Comparison of ENCODE assay signal across 8 mouse cellular contexts in genomic region chr13:23551146-23551834, GRCm38 (mm10). TPM values are rescaled to one million over a fixed set of nuclear protein-coding genes. Genes with fewer than 3 reads are reported as not detected.
DNase-seq lines count a peak whose midpoint lies in the region; ATAC-seq lines count a peak whose summit lies in the region.
"Not testable (repeated sequence)": the region's sequence is repeated elsewhere in the genome, so short reads cannot be mapped to it uniquely, and the experiment has no call there.

Hist1h4f (minus strand) TSS chr13:23551648.

- H3K27ac ChIP-seq in intestine, embryonic 14.5 days (ENCODE audit: low read depth) = peak within 1 kb of the TSS; percentile 94

- WGBS in intestine, embryonic 14.5 days = under 1% methylated on average over 42 of the region's 47 CpGs

- peaks cover 12% of the 10 kb centered on the region for H3K4me1 ChIP-seq in intestine, embryonic 14.5 days (replicated peaks; ENCODE audit: control insufficient read depth, insufficient read depth, low read length)

- H3K9me3 ChIP-seq in intestine, embryonic 14.5 days (ENCODE audit: control insufficient read depth, low read length) = not testable (repeated sequence)

- peak within 1 kb of the TSS; percentile 72 for H3K4me2 ChIP-seq in intestine, embryonic 14.5 days (ENCODE audit: low read length)

- intact Hi-C loops in gastrocnemius, postnatal 14 days (cut with DNase I; ENCODE audit: low total_unique reads) = not testable (repeated sequence)
- intact Hi-C loops in left cerebral cortex, postnatal 10 days (cut with DNase I) = loop anchor here (10.0 kb wide), 1 partner anchor 204 kb away; the partner anchor contains the start of genes Hist1h2ab, Hist1h3b and Hist1h4b

- peak within 1 kb of the TSS; percentile 71 for H3K9ac ChIP-seq in intestine, embryonic 14.5 days (ENCODE audit: low read length)

- H3K36me3 ChIP-seq in intestine, embryonic 14.5 days (ENCODE audit: control insufficient read depth, insufficient read depth, low read length) = not testable (repeated sequence)

- ATAC-seq in intestine, embryonic 14.5 days (replicated peaks; ENCODE audit: low FRiP score, low TSS enrichment, low read depth) = peak; percentile 83
- peak; percentile 56 for ATAC-seq in megakaryocyte progenitor cell, adult 5-6 weeks (replicated peaks; ENCODE audit: poor library complexity)

- DNase-seq in adrenal gland, adult 18-20 months (ENCODE audit: low spot score in 2 of 2) = peak; percentile 58 to 61
- peak; percentile 98 for DNase-seq in embryo, embryonic 10.5 days (ENCODE audit: low spot score)
- DNase-seq in gastrocnemius, postnatal 14 days = peak; percentile 63
- peak; percentile 99 for DNase-seq in intestine, embryonic 14.5 days (ENCODE audit: low spot score)
- peak; percentile 90 for DNase-seq in left cerebral cortex, postnatal 10 days (ENCODE audit: extremely low spot score in 1 of 2, low spot score in 2 of 2)
- DNase-seq in right cerebral cortex, postnatal 10 days (ENCODE audit: low spot score in 2 of 2) = peak; percentile 94 to 96
- peak; percentile 71 for DNase-seq in urinary bladder, postnatal 25 days (ENCODE audit: low spot score)

- H3K27me3 ChIP-seq in intestine, embryonic 14.5 days (replicated peaks; ENCODE audit: control insufficient read depth, insufficient read depth, low read length) = not testable (repeated sequence)

- peak within 1 kb of the TSS; percentile 42 for H3K4me3 ChIP-seq in intestine, embryonic 14.5 days (ENCODE audit: low read depth, low read length)

RNA-seq across cellular contexts. Expression of gene Hist1h4f, which starts in this region (rescaled TPM):
- 10 to 100 TPM; 32.5 to 41.1 TPM for total RNA-seq in adrenal gland, adult 18-20 months (2021)
- 100 to 1,000 TPM; 118 to 120 TPM for total RNA-seq in gastrocnemius, postnatal 14 days (2021)
- polyA plus RNA-seq in intestine, embryonic 14.5 days (2014; fragmentation: Nextera tagmentation; extraction: Ambion mirVana) = 1.3 and 1.4 TPM in 2 replicates
- total RNA-seq in left cerebral cortex, postnatal 10 days (2021) = 100 to 1,000 TPM; 148 to 159 TPM
- total RNA-seq in megakaryocyte progenitor cell, adult 5-6 weeks (2015) = 61.3 and 71.9 TPM in 2 replicates
- total RNA-seq in megakaryocyte progenitor cell, adult 5-6 weeks (2017) = 1,789 and 2,180 TPM in 2 replicates

Comparison
In these comparisons a context has a peak if more than half of its experiments do, and no peak if none do; other contexts are left out.
1. Peak in every context shown above with its lines: DNase-seq, ATAC-seq, H3K4me3 ChIP-seq and H3K27ac ChIP-seq.